Mouse (Mus musculus) olfactory bulb, adult 2 months (tissue): Measurements from ENCODE around the gene Eif2b5.

ENCODE experiments used
- CTCF ChIP-seq: fragments of 200-500 bp; IDR thresholded peaks from 2 replicates; pipeline ENCODE4 v1.5.1; 2012; ENCODE audit warnings: low read depth, mild to moderate bottlenecking, low read length, moderate library complexity; ENCODE audit not compliant: insufficient read depth
- POLR2A ChIP-seq: fragments of 200-500 bp; IDR thresholded peaks from 2 replicates; pipeline ENCODE4 v1.6.1; 2012; ENCODE audit warnings: mild to moderate bottlenecking, low read depth, low read length, moderate library complexity; ENCODE audit not compliant: insufficient read depth

DNA sequence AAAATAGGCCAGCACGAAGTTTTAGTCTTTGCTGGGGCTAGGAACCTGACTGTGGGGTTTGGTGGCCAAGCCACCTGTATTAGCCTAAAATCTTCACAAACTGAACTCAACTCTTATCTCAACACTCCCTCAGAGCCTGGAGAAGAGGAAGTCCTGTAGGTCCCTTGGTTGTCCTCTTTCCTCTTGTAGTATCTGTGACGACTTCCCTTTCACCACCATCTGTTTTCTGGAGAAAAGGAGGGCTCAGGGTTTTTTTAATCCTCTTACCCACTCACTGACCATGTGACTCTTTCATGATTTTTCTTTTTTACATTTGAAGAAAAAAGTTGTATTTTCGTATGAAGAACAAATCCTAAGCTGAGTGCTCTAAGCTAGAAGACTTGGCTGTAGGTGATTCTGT lies 41.0 kb downstream of the Eif2b5 start:
- no peak for TF ChIP-seq CTCF
- no peak for TF ChIP-seq POLR2A
